Mouse (Mus musculus): ENCODE results near the gene Klrb1b.
"Not testable (repeated sequence)": the region's sequence is repeated elsewhere in the genome, so short reads cannot be mapped to it uniquely, and the experiment has no call there.

The Klrb1b gene

DNA sequence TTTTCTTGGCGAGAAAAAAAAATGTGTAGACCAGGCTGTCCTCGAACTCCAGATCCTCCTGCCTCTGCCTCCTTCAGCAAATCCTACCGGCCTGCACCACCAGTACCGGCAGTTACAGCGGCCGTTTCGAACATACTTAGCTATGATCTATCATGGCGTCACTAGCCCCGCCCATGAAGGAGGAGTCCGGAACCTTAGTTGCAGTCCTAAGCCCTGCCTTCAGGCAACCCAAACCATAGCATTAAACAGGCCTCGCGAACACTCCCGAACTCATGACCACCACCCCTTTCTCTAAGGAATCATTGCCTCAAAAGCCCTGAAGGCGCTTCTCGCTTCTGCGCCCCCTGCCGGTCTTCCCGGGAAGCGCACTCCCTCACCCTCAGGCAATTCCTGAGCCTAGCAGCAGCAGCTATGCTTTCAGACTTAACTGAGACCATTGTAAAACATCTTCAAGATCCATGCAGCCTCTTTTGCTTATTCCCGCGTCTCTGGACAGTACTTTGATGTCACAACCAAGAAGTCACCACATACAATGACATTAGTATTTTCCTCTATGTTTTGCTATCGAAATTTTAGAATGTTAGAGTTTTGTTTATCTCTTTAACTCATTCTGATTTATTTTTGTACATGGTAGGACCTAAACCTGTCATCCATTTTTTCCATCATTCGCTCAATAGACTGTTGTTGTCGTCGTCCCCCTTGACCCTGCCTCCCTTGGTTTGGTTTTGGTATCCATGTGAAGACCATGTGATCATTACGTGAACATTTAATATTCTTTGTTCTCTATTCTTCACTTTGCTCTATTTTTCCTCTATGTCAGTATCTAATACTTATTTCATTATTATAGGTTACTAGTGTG, 22.9 kb downstream of the Klrb1b start:
- in situ Hi-C loops (cut with MseI, MboI) = no loop called here

DNA sequence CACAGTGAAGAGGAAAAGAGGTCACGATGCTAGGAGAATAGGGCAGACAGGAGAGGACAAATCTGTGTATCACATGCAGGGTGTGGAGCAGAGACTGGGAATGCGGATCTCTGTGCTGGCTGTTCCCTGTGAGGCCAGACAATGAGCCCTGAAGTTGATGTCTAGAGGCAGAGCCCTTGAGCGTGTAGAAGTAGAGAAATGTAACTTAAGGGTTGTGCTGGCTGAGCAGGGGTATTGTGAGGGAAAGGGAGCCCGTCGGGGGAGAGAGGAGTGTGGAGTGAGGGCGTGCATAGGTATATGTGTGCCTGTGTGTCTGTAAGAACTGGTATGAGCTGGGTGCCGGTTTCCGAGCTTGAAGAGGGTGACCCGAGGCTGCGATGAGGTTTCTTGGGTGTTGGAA, 23.6 kb downstream of the Klrb1b start:
- in situ Hi-C loops (cut with MseI, MboI) = no loop called here

DNA sequence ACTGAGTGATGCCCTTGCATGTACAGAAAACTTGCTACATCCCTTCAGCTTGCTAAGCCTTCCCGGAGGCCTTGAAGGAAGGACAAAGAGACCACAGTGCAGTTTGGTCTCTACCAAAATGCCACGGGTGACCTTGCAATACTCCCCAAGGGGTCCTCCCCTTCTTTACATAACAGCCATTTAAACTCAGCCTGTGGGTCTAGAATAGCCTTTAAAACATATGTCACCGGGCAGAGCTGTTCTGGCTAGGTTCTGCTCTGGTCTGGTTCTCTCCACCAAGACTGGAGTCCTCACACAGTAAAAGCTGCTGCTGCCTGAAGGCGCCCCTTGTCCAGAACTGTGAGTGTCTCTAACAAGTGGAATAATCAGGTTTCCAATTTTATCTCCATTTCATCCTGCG, 25.4 kb downstream of the Klrb1b start:
- in situ Hi-C loops (cut with MseI, MboI) = not testable (repeated sequence)

DNA sequence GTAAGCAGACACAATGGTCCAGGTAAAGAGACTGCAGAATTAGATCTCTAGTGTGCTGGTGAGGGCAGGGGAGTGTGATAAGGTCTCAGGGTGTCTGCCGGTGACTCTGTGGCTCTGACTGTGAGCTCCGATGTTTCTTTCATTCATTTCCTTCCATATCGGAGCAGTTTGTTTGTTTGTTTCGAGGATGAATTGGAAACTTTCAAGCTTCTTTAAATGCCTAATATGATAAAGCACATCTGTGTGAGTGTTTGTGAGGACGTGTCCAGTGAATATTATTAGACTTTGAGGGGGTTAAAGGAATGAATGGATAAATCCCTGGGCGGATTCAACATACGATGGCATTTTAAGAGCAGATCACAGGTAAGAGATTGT, 26.2 kb downstream of the Klrb1b start:
- in situ Hi-C loops (cut with MseI, MboI) = no loop called here

DNA sequence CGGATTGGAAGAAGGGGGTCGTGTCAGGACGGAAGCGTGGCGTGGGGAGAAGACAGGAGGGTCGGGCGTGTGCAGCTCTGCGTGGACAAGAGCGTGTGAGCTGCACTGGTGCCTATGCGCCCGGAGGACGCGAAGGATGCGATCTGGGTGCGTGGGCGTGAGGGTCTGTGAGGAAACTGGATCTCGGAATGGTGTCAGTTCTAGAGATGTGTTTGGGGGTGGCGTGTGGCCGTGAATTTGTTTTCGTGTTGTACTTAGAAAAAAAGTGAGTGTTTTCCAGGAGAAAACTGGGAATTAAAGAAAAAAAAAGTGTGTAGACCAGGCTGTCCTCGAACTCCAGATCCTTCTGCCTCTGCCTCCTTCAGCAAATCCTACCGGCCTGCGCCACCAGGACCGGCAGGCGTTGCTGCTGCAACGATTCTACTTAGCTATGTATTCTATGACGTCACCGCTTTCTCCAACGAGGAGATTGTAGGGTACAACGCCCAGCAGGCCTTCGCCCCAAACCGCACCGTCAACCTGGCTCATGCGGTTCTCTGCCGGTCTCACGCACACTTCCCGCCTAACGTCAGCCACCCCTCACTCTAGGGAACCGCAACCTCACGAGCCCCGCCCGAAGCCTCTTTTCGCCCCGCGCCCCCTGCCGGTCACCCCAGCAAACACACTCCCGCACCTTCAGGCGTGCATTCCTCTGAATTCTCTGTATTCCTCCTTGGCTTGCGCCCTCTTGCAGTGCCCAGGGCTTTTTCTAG, 26.8 kb downstream of the Klrb1b start:
- in situ Hi-C loops (cut with MseI, MboI) = not testable (repeated sequence)

DNA sequence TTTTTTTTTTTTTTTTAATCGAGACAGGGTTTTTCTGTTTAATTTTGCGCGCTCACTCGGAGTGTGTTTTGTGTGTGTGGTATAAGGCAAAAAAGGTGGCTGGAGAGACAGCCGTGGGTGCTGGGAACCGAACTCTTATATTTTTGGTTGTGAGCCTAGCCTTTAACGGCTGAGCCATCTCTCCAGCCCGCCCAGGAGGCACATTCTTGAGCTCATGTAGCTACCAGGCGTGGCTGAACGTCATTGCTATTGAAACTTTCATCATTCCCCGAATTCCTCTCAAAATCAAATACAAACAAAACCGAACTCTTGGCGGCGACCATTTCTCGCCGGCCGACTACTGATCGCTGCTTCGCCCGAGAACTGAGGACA, 27.4 kb downstream of the Klrb1b start:
- in situ Hi-C loops (cut with MseI, MboI) = not testable (repeated sequence)

DNA sequence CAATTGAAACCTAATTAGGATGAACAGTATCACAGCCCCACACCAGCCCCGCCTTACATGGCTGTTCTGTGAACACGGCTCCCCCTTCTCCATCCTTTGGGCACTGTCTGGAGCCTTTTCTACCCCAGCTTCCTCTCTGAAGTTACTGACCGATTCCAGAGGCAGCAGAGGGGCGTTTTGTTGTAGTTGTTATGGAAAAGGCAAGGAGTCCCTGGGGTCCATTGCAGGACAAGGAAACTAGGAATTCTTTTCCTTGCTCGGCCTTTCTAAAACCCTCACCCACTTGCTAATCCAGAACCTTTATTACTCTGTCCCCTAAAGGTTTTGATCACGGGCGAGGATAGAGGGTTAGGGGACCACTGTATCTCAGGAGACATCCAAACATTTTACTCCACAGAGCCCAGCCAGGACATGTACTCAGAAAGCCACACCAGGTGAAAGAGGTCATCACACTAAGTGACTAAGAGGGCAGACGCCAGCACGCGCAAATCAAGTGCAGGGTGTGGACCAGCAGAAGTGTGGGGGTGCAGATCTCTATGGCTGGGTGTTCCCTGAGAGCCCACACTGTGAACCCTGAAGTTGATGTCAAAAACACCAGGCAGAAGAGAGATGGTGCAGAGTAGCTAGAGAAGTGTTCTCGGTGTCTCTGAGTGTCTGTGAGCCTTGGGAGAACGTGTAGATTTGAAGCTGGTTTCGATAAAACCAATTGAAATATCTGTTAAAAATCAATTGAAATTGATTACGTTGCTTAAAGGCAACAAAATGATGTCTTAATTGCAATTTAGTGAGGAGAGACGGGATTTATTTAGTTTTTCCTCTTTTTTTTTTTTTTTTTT, 28.0 kb downstream of the Klrb1b start:
- in situ Hi-C loops (cut with MseI, MboI) = no loop called here

DNA sequence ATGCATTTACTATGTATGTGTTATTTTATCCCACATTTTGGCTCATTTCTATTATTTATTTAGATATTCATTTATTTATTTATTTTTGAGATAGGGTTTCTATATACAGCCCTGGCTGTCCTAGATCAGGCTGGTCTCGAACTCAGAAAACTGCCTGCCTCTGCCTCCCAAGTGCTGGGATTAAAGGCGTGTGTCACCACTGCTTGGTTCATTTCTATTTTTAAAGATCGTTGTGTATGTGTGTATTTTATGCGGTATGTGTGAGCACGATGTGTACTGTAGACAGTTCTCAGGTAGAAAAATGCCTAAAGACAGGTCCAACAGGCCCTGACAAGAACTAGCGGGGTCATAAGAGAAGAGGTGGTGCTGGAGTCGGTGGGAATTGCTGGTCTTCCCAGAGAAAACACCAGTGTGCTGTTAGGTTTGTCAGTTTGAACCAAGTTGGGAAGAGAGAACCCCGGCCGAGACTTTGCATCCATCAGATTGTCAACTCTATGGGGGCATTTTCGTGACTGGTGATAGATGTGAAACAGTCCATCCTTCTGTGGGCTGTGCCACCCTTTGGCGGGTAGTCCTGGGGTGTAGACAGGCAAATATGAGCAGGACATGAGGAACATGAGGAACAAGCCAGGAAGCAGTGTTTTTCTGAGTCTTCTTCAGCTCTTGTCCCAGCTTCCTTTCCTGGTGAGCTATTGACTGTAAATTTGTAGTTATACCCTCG, 28.8 kb downstream of the Klrb1b start:
- in situ Hi-C loops (cut with MseI, MboI) = no loop called here

DNA sequence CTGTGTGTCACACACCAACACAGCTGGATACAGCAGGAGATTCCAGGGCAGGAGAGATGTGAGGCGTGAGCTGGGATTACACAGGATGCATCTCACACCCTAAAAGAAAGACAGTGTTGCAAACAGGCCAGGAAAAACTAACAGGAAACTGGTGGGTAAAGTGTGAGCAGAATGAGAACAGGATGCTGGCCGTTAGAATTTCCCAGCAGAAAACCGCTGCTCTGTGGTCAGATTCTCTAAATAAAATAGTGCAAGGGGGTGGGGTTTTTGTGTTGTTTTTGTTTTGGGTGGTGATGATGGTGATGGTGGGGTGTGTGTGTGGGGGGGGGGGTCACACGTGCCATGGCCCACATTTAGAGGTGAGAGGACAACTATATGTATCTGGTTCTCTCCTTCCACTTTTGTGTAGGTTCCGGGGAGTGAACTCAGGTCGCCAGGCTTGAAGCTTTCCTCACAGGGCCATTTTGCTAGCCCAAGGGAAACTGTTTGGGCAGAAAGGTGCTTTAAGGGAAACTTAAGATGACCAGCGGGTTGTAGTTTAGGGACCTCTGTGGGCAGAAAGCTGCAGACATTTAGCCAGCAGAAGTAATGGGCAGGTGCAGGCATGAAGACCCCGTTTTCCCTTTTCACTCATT, 29.7 kb downstream of the Klrb1b start:
- in situ Hi-C loops (cut with MseI, MboI) = no loop called here

DNA sequence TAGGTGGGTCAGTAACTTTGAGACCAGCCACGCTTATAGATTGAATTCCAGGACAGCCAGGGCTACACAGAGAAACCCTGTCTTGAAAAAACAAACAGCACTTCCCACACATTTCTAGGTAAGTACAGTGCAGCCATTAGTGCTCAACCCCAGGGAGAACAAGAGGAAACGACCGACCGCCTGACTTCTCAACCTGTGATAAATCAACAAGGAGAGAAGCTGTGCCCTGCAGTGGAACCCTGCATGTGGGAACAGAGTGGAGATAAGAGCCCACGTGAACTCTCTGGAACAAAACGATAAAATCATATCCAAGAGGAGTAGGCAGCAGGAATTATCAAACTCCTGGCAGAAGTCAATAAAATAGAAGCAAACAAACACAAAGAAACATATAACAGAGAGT, 32.4 kb downstream of the Klrb1b start:
- in situ Hi-C loops (cut with MseI, MboI) = no loop called here

DNA sequence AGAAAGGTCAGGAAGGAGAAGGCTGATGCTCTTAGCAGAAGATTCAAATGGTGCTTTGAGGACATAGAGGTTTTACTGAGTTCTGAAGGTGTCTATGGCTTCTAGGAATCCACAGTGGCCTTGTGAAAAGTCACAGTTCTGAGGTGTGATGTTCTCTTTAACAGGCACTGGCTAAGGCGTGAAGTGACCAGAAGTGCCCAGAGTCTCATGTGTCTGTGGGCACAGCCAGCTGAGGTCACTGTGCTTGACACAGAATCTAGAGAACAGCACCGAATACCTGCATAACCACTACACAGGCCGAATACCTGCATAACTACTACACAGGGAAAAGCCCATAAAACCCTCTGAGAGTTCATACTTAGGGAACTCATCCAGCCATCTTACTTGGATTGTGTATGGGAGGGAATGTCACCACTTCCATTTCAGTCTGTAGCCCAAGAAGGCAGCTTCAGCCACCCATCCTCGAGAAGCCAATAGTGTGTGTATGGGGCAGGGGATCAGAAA, 35.6 kb downstream of the Klrb1b start:
- in situ Hi-C loops (cut with MseI, MboI) = not testable (repeated sequence)

DNA sequence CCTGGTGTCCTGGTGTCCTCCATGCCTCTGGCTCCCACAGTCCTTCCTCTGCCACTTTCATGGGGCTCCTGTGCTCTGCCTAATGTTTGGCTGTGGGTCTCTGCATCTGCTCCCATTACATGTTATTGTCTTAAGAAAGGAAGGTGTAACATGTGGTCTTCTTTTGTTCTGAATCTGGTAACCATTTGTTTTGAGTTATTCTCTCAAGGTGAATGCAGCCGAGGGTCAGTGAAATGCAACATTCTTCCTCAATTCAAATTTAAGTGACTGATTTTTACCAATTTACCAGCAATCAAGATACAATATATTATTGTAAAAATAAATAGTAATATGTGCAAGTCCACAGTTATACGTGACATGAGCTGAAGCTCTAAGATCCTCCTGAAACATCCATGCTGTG, 37.0 kb downstream of the Klrb1b start, which contains the start of gene Klrb1c:
Klrb1c (minus strand) TSS at position 101 of the 400 bp plus-strand sequence.
- in situ Hi-C loops (cut with MseI, MboI) = no loop called here

DNA sequence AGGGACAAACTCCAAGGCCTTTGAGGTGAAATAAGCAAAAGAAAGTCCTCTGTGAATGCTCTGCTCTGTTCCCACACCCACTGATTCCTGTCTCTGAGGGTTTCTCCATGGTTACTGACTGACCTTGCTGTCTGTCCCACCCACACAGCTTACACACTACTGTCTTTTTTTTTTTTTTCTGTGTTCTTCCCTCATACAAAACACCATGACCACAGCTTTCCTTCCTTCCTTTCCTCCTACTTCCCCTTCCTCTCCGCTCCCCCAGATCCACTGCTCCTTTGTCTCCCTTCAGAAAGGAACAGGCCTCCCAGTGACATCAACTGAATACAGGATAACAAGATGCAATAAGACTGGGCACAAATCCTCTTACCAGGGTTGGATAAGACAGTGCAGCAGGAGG, 37.6 kb downstream of the Klrb1b start:
- in situ Hi-C loops (cut with MseI, MboI) = no loop called here

DNA sequence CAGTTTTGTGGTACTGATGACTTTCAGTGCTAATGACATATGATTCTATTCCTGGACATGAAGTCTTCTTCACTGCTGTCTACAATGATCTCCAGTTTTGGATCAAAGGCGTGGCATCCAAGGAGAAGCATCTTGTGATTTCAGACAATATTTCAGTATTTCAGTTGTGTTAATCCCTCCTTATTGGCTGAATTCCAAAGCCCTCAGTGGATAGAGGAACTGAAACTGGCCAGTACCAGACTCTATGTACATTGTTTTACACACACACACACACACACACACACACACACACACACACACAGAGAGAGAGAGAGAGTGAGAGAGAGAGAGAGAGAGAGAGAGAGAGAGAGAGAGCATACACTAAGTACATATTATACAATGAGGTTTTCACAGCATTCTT, 39.7 kb downstream of the Klrb1b start:
- in situ Hi-C loops (cut with MseI, MboI) = not testable (repeated sequence)

DNA sequence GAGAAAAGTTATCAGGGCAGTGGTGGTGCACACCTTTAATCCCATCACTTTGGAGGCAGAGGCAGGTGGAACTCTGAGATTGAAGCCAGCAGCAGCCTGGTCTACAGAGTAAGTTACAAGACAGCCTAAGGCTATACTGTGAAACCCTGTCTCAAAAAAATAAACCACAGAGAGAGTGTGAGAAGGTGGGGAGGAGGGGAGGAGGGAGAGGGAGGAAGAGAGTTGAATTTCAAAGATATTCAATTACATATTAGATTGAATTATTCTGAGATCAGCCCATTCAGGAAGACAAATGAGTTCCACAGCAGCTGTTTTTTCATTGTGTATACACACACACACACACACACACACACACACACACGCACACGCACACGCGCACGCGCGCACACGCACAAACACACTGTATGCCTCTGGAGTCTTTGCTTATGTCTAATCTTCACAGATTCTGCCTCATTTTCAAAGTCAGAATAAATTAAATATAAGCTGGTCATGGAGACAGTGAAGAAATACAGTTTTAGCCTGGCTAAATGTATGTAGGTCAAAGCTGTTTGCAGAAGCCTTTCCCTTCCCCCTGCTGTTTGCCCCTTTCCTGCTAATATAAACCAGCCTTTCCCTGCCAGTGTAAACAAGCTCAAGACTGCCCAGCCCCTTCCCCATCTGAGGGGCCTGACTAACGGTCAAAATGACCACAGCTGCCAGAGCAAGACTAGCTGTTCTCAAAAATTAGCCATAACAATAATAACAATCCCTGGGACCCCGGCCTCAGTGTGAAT, 56.5 kb downstream of the Klrb1b start:
- in situ Hi-C loops (cut with MseI, MboI) = loop anchor here (5.0 to 10.0 kb wide), 3 partner anchors 38 to 75 kb away; no protein-coding TSS in a partner anchor

DNA sequence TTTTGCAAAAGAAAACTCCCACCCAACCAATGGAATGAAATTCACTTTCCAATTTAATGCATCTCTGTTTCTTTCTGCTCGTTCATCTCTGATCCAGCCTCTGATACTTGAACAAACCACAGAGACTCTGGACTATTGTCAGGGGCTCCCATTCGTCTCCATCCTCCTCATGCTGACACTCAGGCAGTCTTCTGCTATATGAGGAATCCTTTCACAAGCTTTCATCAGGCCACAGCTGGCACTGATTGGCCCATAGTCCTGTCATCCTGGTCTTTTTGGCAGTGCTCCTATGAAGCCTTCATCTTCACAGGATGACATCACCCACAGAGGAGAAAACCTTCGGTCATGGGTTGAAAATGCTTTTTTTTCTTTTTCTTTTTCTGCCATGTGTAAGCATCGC, 58.1 kb downstream of the Klrb1b start:
- in situ Hi-C loops (cut with MseI, MboI) = loop anchor here (5.0 to 10.0 kb wide), 3 partner anchors 39 to 77 kb away; no protein-coding TSS in a partner anchor

DNA sequence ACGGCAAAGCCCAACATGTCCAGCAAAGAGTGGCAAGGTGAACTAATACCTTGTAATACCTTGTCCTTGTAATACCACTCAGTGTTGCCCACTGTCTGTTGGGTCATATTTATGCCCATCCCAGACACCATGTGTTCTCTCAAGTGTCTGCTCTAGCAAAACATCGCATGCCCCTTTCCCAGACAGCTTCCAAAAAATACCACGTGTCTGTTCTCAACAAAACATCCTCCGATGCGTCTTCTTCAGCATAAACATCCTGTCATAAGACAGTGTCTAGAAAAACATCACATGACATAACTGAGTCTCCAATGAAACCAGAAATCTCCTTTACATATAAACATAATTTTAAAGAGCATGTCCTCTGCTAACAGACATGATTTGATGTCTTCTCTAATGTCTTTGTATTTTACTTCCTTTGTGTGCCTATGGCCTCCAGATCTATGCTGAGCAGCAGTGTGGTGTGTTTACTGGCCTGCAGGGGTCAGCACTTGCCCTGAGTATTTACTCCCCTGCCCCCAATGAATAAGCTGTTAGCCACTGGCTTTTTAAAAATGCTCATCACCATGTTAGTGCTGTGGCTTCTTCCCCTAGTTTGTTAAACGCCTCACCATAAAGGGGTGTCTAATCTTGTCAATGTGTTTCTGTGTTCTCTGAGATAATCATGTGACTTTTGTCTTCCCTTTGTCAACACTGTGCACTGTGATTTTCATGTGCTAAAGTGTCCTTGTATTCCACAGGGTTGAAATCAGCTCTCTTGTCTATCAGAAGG, 59.5 kb downstream of the Klrb1b start:
- in situ Hi-C loops (cut with MseI, MboI) = loop anchor here (5.0 to 10.0 kb wide), 3 partner anchors 41 to 78 kb away; no protein-coding TSS in a partner anchor

DNA sequence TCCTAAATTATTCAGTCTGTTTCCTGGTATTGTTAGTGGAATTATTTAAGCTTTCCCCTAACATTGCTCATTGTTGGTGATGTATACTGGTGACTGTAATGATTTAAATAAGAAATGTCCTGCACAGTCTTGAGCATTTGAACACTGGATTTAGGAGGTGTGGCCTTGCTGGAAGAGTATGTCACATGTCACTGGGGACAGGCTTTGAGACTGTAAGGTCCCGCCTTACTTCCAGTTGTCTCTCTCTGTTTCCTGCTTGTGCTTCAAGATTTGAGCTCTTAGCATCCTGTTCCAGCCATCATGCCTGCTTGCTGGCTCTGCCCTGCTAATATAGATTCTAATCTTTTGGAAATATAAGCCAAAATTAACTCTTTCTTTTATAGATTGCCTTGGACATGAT, 60.9 kb downstream of the Klrb1b start:
- in situ Hi-C loops (cut with MseI, MboI) = loop anchor here (5.0 to 10.0 kb wide), 3 partner anchors 42 to 80 kb away; no protein-coding TSS in a partner anchor

DNA sequence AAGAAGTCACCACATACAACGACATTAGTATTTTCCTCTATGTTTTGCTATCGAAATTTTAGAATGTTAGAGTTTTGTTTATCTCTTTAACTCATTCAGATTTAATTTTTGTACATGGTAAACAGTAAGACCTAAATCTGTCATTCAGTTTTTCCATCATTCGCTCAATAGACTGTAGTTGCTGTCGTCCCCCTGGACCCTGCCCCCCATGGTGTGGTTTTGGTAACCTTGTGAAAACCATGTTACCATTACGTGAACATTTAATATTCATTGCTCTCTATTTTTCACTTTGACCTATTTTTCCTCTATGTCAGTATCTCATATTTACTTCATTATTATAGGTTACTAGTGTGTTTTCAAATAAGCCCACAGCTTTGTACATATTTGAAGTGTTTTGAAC, 61.5 kb downstream of the Klrb1b start:
- in situ Hi-C loops (cut with MseI, MboI) = loop anchor here (10.0 kb wide), 2 partner anchors 70 to 80 kb away; no protein-coding TSS in a partner anchor

Data from mouse trophoblast stem cell (cell line).